Comparison of ENCODE assay signal across 10 mouse cellular contexts in the genomic region with DNA sequence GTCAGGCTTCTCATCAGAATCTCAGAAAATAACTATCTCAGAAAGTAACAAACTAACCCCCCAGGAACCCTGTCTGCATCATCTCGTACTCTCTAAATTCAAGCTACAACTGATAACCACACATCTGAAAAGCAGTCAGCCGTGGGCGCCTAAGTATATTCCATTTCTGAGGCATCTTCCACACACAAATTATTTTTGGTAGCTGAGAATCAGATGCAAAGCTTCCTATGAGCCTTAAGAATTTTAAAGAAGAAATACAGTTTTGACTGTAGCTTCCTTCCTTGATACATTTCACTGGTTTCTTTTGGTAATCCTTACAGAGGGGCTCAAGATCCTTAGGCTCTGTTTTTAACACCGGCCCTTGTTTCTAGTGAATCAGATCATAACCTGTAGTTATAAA. TPM values are rescaled to one million over a fixed set of nuclear protein-coding genes. Genes with fewer than 3 reads are reported as not detected.
DNase-seq lines count a peak whose midpoint lies in the region; ATAC-seq and TF ChIP-seq lines count a peak whose summit lies in the region.
"Had no signal": no experiment of that assay in that cellular context is flagged by ENCODE, and none has a peak within 500 bp of the region (broad histone marks: within the 10 kb centered on the region; RNA-seq: fewer than 3 reads in every experiment).

No protein-coding gene starts in this region.

- peak overlapping the region; percentile 62 for H3K4me3 ChIP-seq in heart, embryonic 13.5 days
- H3K4me3 ChIP-seq in intestine, postnatal 0 days (ENCODE audit: low read depth, low read length): no peak overlapping the region
- no peak overlapping the region; the same call in 1 of the 2 replicates for H3K4me3 ChIP-seq in stomach, postnatal 0 days (ENCODE audit: low read depth, low read length)

- TF ChIP-seq CTCF in intestine, postnatal 0 days (IDR thresholded peaks at IDR 0.05; ENCODE audit: low read depth): no peak
- TF ChIP-seq CTCF in stomach, postnatal 0 days (IDR thresholded peaks at IDR 0.05; ENCODE audit: low read depth): no peak

- H3K4me1 ChIP-seq in heart, embryonic 13.5 days: peaks cover 31% of the 10 kb centered on the region
- H3K4me1 ChIP-seq in intestine, postnatal 0 days (replicated peaks; ENCODE audit: control insufficient read depth, insufficient read depth, low read length): peaks cover 9% of the 10 kb centered on the region; the same call in 1 of the 2 replicates
- peaks cover 3% of the 10 kb centered on the region; the same call in 1 of the 2 replicates for H3K4me1 ChIP-seq in stomach, postnatal 0 days (replicated peaks; ENCODE audit: control insufficient read depth, insufficient read depth)

- H3K9me3 ChIP-seq in heart, embryonic 13.5 days: no peaks in the 10 kb centered on the region
- no peaks in the 10 kb centered on the region for H3K9me3 ChIP-seq in intestine, postnatal 0 days (ENCODE audit: control insufficient read depth)
- no peaks in the 10 kb centered on the region for H3K9me3 ChIP-seq in stomach, postnatal 0 days (ENCODE audit: control insufficient read depth, low read length)
- H3K9me3 ChIP-seq: G1E had no signal

- no peak for ATAC-seq in heart, embryonic 13.5 days (ENCODE audit: extremely low read depth, insufficient number of reproducible peaks, low FRiP score, low TSS enrichment)
- ATAC-seq in intestine, postnatal 0 days: no peak
- no peak for ATAC-seq in stomach, postnatal 0 days (ENCODE audit: low FRiP score, low TSS enrichment)

- H3K36me3 ChIP-seq in heart, embryonic 13.5 days: no peaks in the 10 kb centered on the region
- H3K36me3 ChIP-seq in intestine, postnatal 0 days (ENCODE audit: control insufficient read depth, insufficient read depth): no peaks in the 10 kb centered on the region; the same call in 1 of the 2 replicates
- no peaks in the 10 kb centered on the region for H3K36me3 ChIP-seq in stomach, postnatal 0 days (ENCODE audit: control insufficient read depth, insufficient read depth, low read length)

- peak overlapping the region; percentile 85 for H3K4me2 ChIP-seq in heart, embryonic 13.5 days
- peak overlapping the region; percentile 73; the same call in 1 of the 2 replicates for H3K4me2 ChIP-seq in intestine, postnatal 0 days (replicated peaks; ENCODE audit: low read depth)
- H3K4me2 ChIP-seq in stomach, postnatal 0 days (replicated peaks; ENCODE audit: low read depth): peak overlapping the region; percentile 78

- H3K27me3 ChIP-seq in heart, embryonic 13.5 days (replicated peaks): 0 out of 2 replicates have a peak, but pooled peaks cover 6% of the 10 kb centered on the region
- no peaks in the 10 kb centered on the region for H3K27me3 ChIP-seq in intestine, postnatal 0 days (replicated peaks; ENCODE audit: control insufficient read depth, insufficient read depth, low read length)
- no peaks in the 10 kb centered on the region for H3K27me3 ChIP-seq in stomach, postnatal 0 days (ENCODE audit: control insufficient read depth, insufficient read depth, low read length)

- peak overlapping the region; percentile 79 for H3K9ac ChIP-seq in heart, embryonic 13.5 days
- 0 out of 2 replicates have a peak overlapping the region, but pooled peaks have one; percentile 50 for H3K9ac ChIP-seq in intestine, postnatal 0 days (ENCODE audit: low read depth, low read length)
- peak overlapping the region; percentile 13; the same call in 1 of the 2 replicates for H3K9ac ChIP-seq in stomach, postnatal 0 days (ENCODE audit: low read length)

- DNase-seq in heart, adult 18-20 months: no peak
- DNase-seq in retina, embryonic 14.5 days (ENCODE audit: low spot score): peak; percentile 35
- no peak for DNase-seq in retina, postnatal 1 day
- no peak for DNase-seq in stomach, postnatal 0 days (ENCODE audit: low spot score)
- DNase-seq in thymus, postnatal 36 days: no peak
- DNase-seq in left cerebral cortex, postnatal 4 days: no peak
- DNase-seq: cerebellum, adult 11 months had no signal

- WGBS in heart, embryonic 13.5 days: 61% methylated on average over 4 of the region's 4 CpGs
- WGBS in intestine, postnatal 0 days: 82% methylated on average over 4 of the region's 4 CpGs
- 76% methylated on average over 4 of the region's 4 CpGs for WGBS in stomach, postnatal 0 days

- TF ChIP-seq EP300 in stomach, postnatal 0 days (optimal IDR thresholded peaks at IDR 0.05): no peak

- intact Hi-C loops in left cerebral cortex, postnatal 4 days (cut with DNase I): loop anchor here (10.0 kb wide), 1 partner anchor 149 kb away; a partner anchor contains a TSS

- H3K27ac ChIP-seq in heart, embryonic 13.5 days (replicated peaks): no peak overlapping the region
- peak overlapping the region; percentile 21; the same call in 1 of the 2 replicates for H3K27ac ChIP-seq in intestine, postnatal 0 days (ENCODE audit: low read depth, low read length)
- peak overlapping the region; percentile 86 for H3K27ac ChIP-seq in stomach, postnatal 0 days (replicated peaks)

RNA-seq across cellular contexts. Expression of a gene that starts 58.4 kb away (rescaled TPM):
- 8.5 and 8.6 TPM in 2 replicates for polyA plus RNA-seq in heart, embryonic 13.5 days (2015; fragmentation: Nextera tagmentation; extraction: Ambion mirVana)
- total RNA-seq in heart, adult 18-20 months (2021): 1 to 10 TPM; 6.4 to 8.4 TPM
- 11.9 and 12.5 TPM in 2 replicates for polyA plus RNA-seq in intestine, postnatal 0 days (2015; fragmentation: Nextera tagmentation; extraction: Ambion mirVana)
- polyA plus RNA-seq in stomach, postnatal 0 days (2015; fragmentation: Nextera tagmentation; extraction: Ambion mirVana): 9.8 and 12.5 TPM in 2 replicates
- total RNA-seq in left cerebral cortex, postnatal 4 days (2021): 1 to 10 TPM; 7.4 TPM

Comparison
In these comparisons a context has a peak if more than half of its experiments do, and no peak if none do; other contexts are left out.
1. H3K9ac ChIP-seq: peak in every context shown above with its lines; median percentile 79 in heart, embryonic 13.5 days; 50 in intestine, postnatal 0 days; 13 in stomach, postnatal 0 days.